Mouse (Mus musculus) CH12F3 (cell line): Measurements from ENCODE around the gene Stx16.

ENCODE experiments used
- in situ Hi-C: fragments of 300-500 bp; cut with MboI; formaldehyde crosslinking; loops from 2 replicates; pipeline ENCODE4 v1.14.3; 2020; ENCODE audit warnings: low sequenced_read_pairs

The Stx16 gene

GRCm38 (mm10) chr2:174075072-174075570 lies 987 bp upstream of the Stx16 start:
- in situ Hi-C loops, result loop anchor here (25.0 kb wide), 1 partner anchor 1063 kb away; the partner anchor contains the start of genes Rae1 and Rbm38

- in situ Hi-C loops, result loop anchor here (25.0 kb wide), 1 partner anchor 1064 kb away; the partner anchor contains the start of genes Rae1 and Rbm38
Observed at GRCm38 (mm10) chr2:174076433-174076824, 321 bp downstream of the Stx16 start.

- in situ Hi-C loops, result loop anchor here (25.0 kb wide), 1 partner anchor 1065 kb away; the partner anchor contains the start of genes Rae1 and Rbm38
Observed at GRCm38 (mm10) chr2:174077004-174077695, 1.0 kb downstream of the Stx16 start.

GRCm38 (mm10) chr2:174077776-174078338 lies 1.7 kb downstream of the Stx16 start:
- in situ Hi-C loops, result loop anchor here (25.0 kb wide), 1 partner anchor 1066 kb away; the partner anchor contains the start of genes Rae1 and Rbm38

- in situ Hi-C loops, result loop anchor here (25.0 kb wide), 1 partner anchor 1070 kb away; the partner anchor contains the start of genes Rae1 and Rbm38
Observed at GRCm38 (mm10) chr2:174081833-174082232, 5.7 kb downstream of the Stx16 start.

- in situ Hi-C loops, result loop anchor here (25.0 kb wide), 1 partner anchor 1070 kb away; the partner anchor contains the start of genes Rae1 and Rbm38
Observed at GRCm38 (mm10) chr2:174082380-174082918, 6.3 kb downstream of the Stx16 start.

GRCm38 (mm10) chr2:174095086-174095485 lies 19.0 kb downstream of the Stx16 start:
- in situ Hi-C loops, result loop anchor here (25.0 kb wide), 1 partner anchor 1083 kb away; the partner anchor contains the start of genes Rae1 and Rbm38

- in situ Hi-C loops, result no loop called here
Observed at GRCm38 (mm10) chr2:174102399-174102798, 26.3 kb downstream of the Stx16 start.

GRCm38 (mm10) chr2:174103527-174103926 lies 27.4 kb downstream of the Stx16 start:
- in situ Hi-C loops, result no loop called here

- in situ Hi-C loops, result no loop called here
Observed at GRCm38 (mm10) chr2:174107375-174107774, 31.3 kb downstream of the Stx16 start.

GRCm38 (mm10) chr2:174109991-174110782 lies 34.1 kb downstream of the Stx16 start, which contains the start of gene Npepl1:
Gene Npepl1, plus strand, starts transcription at chr2:174110349.
- in situ Hi-C loops, result no loop called here

- in situ Hi-C loops, result no loop called here
Observed at GRCm38 (mm10) chr2:174110783-174111549, 34.9 kb downstream of the Stx16 start.

GRCm38 (mm10) chr2:174112931-174113330 lies 36.8 kb downstream of the Stx16 start:
- in situ Hi-C loops, result no loop called here

- in situ Hi-C loops, result no loop called here
Observed at GRCm38 (mm10) chr2:174114148-174114864, 38.2 kb downstream of the Stx16 start.

GRCm38 (mm10) chr2:174116929-174117328 lies 40.8 kb downstream of the Stx16 start:
- in situ Hi-C loops, result no loop called here

GRCm38 (mm10) chr2:174118141-174118540 lies 42.0 kb downstream of the Stx16 start:
- in situ Hi-C loops, result no loop called here

- in situ Hi-C loops, result no loop called here
Observed at GRCm38 (mm10) chr2:174119259-174119658, 43.2 kb downstream of the Stx16 start.

GRCm38 (mm10) chr2:174120631-174121030 lies 44.5 kb downstream of the Stx16 start:
- in situ Hi-C loops, result no loop called here

GRCm38 (mm10) chr2:174121411-174121947 lies 45.4 kb downstream of the Stx16 start:
- in situ Hi-C loops, result no loop called here
